Mouse (Mus musculus) heart, embryonic 16.5 days (tissue): ENCODE measurements around the gene Slc5a1. TPM values are rescaled to one million over a fixed set of nuclear protein-coding genes. Genes with fewer than 3 reads are reported as not detected.

Experiments
- ATAC-seq: fragments of 200-750 bp; cut with Nextera tagmentation; replicated peaks from 2 replicates; pipeline ENCODE4 v1.8.0; 2017; ENCODE audit warnings: moderate number of reproducible peaks; ENCODE audit not compliant: insufficient read depth, low FRiP score; ENCODE audit errors: extremely low read depth
- H3K27ac ChIP-seq: fragments of 300-500 bp; sonication (generic); 2 replicates; pipeline ENCODE4 v1.5.1; 2014; ENCODE audit warnings: mild to moderate bottlenecking, low read length, control low read depth, moderate library complexity
- H3K27me3 ChIP-seq: fragments of 300-500 bp; sonication (generic); 2 replicates; pipeline ENCODE4 v1.6.1; 2014; ENCODE audit warnings: low read length, mixed read lengths; ENCODE audit not compliant: control insufficient read depth, insufficient read depth
- H3K36me3 ChIP-seq: fragments of 300-500 bp; sonication (generic); 2 replicates; pipeline ENCODE4 v1.6.1; 2014; ENCODE audit not compliant: control insufficient read depth, insufficient read depth
- H3K4me1 ChIP-seq: fragments of 300-500 bp; sonication (generic); 2 replicates; pipeline ENCODE4 v1.6.1; 2014; ENCODE audit warnings: low read length, mixed read lengths; ENCODE audit not compliant: control insufficient read depth, insufficient read depth
- H3K4me2 ChIP-seq: fragments of 300-500 bp; sonication (generic); 2 replicates; pipeline ENCODE4 v1.6.1; 2014; ENCODE audit warnings: low read depth, mild to moderate bottlenecking, control low read depth, low read length
- H3K4me3 ChIP-seq: fragments of 300-500 bp; sonication (generic); 2 replicates; pipeline ENCODE4 v1.5.1; 2014; ENCODE audit warnings: mild to moderate bottlenecking, control low read depth, low read length
- H3K9ac ChIP-seq: fragments of 300-500 bp; sonication (generic); 2 replicates; pipeline ENCODE4 v1.6.1; 2014; ENCODE audit warnings: low read length, control low read depth
- H3K9me3 ChIP-seq: fragments of 300-500 bp; sonication (generic); replicated peaks from 2 replicates; pipeline ENCODE4 v1.6.1; 2016; ENCODE audit warnings: low read length; ENCODE audit not compliant: control insufficient read depth
- WGBS: fragments of 180-500 bp; shearing (Covaris S2); extraction: QIAGEN DNeasy Blood & Tissue Kit; methylation state at CpG from one replicate; pipeline ENCODE4 v1.1.7; 2014; 5-methylcytosine and 5-hydroxymethylcytosine counted together
- polyA plus RNA-seq: library from polyadenylated mRNA; unstranded; fragments of >200 nt; fragmentation: Nextera tagmentation; extraction: Ambion mirVana; gene quantifications from 2 replicates; pipeline ENCODE4 v1.2.1, GENCODE M21; 2015

Slc5a1 gene
- polyA plus RNA-seq, 1 experiment from 2014 or later: 0.80 TPM

DNA sequence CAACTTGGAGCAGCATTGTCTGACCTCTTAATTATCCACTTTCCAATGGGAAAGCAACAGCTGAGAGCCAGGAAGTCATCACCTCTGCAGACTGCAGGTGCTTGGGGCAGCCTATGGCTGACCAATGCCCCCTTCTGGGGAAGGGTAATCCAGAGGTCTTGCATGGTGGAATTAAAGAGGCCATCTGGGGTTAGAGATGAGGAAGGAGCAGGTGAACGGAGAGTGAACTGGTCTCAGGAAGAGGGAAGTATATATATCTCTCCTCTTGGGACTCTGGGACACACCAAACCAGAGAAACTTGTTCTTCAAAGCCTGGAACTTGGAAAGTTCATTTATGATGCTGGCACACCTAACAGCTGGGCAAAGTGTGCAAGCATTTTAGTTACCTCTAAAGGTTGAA lies 857 bp downstream of the Slc5a1 start:
- no peak for ATAC-seq
- Histone ChIP-seq H3K4me2 (no peak overlapping the region), H3K4me3 (no peak overlapping the region), H3K9ac (no peak overlapping the region), H3K9me3 (no peaks in the 10 kb centered on the region), H3K4me1 (no peaks in the 10 kb centered on the region), H3K36me3 (no peaks in the 10 kb centered on the region), H3K27ac (no peak overlapping the region), H3K27me3 (peaks cover 28% of the 10 kb centered on the region)
- 61% methylated on average over 1 of the region's 1 CpGs for WGBS

DNA sequence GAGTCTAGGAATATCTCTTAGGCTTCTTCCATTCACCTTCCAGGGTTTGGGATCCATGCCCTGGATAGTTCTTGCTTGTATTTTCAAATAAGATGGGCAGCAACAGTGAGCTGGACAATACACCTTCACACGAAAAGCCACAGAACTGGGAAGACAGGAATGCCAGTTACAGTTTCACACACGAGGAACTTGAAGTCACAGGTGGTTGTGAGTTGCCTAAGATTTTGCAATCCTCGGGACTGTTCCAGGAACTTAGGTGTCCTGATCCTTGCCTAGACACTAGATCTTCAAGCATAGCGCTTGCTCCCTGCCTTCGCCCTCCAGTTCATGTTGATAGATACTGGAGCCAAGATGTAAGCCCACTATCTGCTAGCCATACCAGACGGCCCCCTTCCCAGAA lies 1.6 kb downstream of the Slc5a1 start:
- Histone ChIP-seq H3K9ac (no peak overlapping the region), H3K27ac (no peak overlapping the region), H3K4me3 (no peak overlapping the region), H3K36me3 (no peaks in the 10 kb centered on the region), H3K4me2 (no peak overlapping the region), H3K9me3 (no peaks in the 10 kb centered on the region), H3K4me1 (no peaks in the 10 kb centered on the region), H3K27me3 (peaks cover 28% of the 10 kb centered on the region)
- no peak for ATAC-seq
- 67% methylated on average over 6 of the region's 6 CpGs for WGBS

DNA sequence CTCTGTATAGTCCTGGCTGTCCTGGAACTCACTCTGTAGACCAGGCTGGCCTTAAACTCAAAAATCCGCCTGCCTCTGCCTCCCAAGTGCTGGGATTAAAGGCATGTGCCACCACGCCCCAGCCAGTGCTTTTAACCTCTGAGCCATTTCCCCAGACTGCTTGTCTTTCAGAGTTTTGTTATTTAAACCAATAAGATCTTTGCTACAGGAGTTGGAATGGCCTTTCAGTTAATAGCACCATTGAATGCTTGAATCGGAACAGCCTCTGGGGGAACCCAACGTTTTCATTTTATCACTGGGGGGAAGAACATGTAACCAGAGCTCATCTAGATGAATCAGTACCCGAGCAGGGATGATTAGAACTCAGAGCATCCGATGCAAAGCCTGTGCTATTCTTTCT lies 3.0 kb downstream of the Slc5a1 start:
- Histone ChIP-seq H3K27ac (no peak overlapping the region), H3K4me1 (no peaks in the 10 kb centered on the region), H3K4me2 (no peak overlapping the region), H3K4me3 (no peak overlapping the region), H3K9ac (no peak overlapping the region), H3K9me3 (no peaks in the 10 kb centered on the region), H3K36me3 (no peaks in the 10 kb centered on the region), H3K27me3 (peaks cover 28% of the 10 kb centered on the region)
- no peak for ATAC-seq
- 61% methylated on average over 6 of the region's 6 CpGs for WGBS

DNA sequence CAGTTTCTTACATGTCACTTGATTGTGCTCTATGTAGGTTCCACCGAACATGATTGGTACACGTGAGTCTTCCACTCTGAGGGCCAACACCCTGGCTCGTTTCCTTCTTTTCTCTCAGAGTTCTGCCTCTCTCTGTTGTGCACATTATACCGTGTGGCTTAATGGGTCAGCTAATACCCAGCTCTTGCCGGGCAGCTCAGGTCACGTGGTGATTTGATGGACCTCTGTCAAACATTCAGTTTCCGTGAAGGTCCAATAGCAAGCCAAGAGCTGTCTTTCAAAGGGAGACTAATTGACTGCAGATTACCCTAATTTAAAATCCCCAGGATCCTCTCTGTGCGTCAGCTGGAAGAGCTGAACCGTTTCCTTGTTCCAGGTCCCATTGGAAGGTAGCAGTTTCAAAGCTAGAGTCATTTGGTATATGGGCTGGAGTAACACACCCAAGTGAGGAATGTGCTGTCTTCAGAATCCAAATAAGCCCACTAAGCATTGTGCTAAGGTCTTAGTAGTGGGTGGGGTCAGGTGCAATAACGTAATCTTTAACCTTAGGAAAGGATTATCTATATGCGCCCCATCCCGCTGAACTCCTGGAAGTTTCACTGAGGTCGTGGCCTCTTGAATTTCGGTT lies 3.9 kb downstream of the Slc5a1 start:
- no peak overlapping the region for H3K4me2 ChIP-seq
- no peak overlapping the region for H3K9ac ChIP-seq
- no peak overlapping the region for H3K27ac ChIP-seq
- no peaks in the 10 kb centered on the region for H3K9me3 ChIP-seq
- no peaks in the 10 kb centered on the region for H3K4me1 ChIP-seq
- no peaks in the 10 kb centered on the region for H3K36me3 ChIP-seq
- 79% methylated on average over 14 of the region's 14 CpGs for WGBS
- H3K4me3 ChIP-seq: no peak overlapping the region
- no peak for ATAC-seq
- peaks cover 24% of the 10 kb centered on the region for H3K27me3 ChIP-seq

DNA sequence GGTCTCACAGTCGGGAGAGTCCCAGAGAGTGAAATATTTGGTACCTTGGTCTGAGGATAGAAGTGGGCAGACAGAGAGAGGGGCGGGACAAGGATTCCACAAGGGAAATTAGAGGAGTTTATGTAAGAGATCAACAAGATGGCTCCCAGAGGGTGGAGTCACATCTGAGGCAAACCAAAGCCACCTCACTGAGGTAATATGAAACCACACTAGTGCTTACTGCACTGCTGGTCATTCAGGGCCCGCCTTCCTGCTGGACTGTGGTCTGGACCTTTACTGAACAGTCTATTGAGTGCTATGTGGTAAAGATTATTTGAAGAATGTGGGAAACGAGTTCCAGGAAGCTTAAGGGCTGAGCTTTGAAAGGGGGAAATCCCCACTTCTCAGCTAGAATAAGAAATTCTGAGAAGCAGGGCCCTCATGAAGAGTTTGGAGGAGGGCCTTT lies 17.9 kb downstream of the Slc5a1 start:
- H3K4me2 ChIP-seq: no peak overlapping the region
- H3K27ac ChIP-seq: no peak overlapping the region
- H3K9ac ChIP-seq: no peak overlapping the region
- H3K36me3 ChIP-seq: no peaks in the 10 kb centered on the region
- no peak for ATAC-seq
- no peaks in the 10 kb centered on the region; the same call in 1 of the 2 replicates for H3K9me3 ChIP-seq
- WGBS: 52% methylated on average over 4 of the region's 4 CpGs
- H3K4me1 ChIP-seq: no peaks in the 10 kb centered on the region
- H3K27me3 ChIP-seq: no peaks in the 10 kb centered on the region
- no peak overlapping the region for H3K4me3 ChIP-seq

- Histone ChIP-seq H3K4me1 (no peaks in the 10 kb centered on the region), H3K4me3 (no peak overlapping the region), H3K9ac (no peak overlapping the region), H3K4me2 (no peak overlapping the region), H3K27ac (no peak overlapping the region), H3K9me3 (no peaks in the 10 kb centered on the region; the same call in 1 of the 2 replicates), H3K27me3 (no peaks in the 10 kb centered on the region), H3K36me3 (no peaks in the 10 kb centered on the region)
- WGBS: 61% methylated on average over 3 of the region's 3 CpGs
- no peak for ATAC-seq
These were observed 19.6 kb downstream of the Slc5a1 start for GRCm38 (mm10) chr5:33123658-33124057.

DNA sequence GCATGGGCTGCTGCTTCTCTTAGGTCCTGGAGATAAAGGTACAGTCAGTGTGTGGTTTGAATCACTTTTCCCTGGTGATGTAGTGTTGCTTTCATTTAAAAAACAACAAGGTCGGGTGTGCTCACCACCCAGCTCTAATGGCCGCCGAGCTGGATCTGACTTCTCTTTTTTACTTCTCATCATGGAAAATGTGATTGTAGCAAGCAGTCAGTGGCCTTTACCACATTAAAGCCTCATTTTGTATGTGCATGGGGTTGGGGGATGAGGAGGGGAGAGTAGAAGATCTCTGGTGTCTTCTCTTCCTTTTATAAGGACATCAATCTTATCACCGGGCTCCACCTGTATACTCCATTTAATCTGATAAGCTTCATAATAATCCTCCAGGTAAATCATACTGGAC lies 21.3 kb downstream of the Slc5a1 start:
- H3K9ac ChIP-seq: no peak overlapping the region
- WGBS: 80% methylated on average over 4 of the region's 4 CpGs
- ATAC-seq: no peak

DNA sequence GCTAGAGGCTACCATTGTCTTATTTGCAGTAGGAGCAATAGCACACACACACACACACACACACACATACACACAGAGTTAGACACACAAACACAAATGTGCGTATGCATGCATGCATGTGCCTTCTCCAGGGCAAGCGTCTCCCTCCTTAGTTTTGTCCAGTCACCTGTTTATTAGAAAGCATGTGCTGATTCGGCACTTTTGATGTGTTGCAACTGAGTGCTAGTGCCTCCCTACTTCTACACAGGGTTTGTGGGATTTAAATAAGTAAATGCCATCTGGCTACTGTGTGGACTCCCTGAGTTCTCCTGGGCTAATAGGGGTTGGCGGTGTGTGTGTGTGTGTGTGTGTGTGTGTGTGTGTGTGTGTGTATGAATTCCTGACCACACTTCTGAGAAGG lies 30.1 kb downstream of the Slc5a1 start:
- H3K9ac ChIP-seq: no peak overlapping the region
- no peaks in the 10 kb centered on the region for H3K4me1 ChIP-seq
- H3K9me3 ChIP-seq: no peaks in the 10 kb centered on the region
- no peak overlapping the region for H3K27ac ChIP-seq
- 94% methylated on average over 4 of the region's 4 CpGs for WGBS
- H3K4me2 ChIP-seq: no peak overlapping the region
- no peak for ATAC-seq
- H3K36me3 ChIP-seq: no peaks in the 10 kb centered on the region
- no peaks in the 10 kb centered on the region for H3K27me3 ChIP-seq
- H3K4me3 ChIP-seq: no peak overlapping the region

More for the DNA sequence above, 21.3 kb downstream of the Slc5a1 start:
- Histone ChIP-seq H3K27ac (no peak overlapping the region), H3K4me2 (no peak overlapping the region), H3K27me3 (no peaks in the 10 kb centered on the region), H3K9me3 (no peaks in the 10 kb centered on the region), H3K36me3 (no peaks in the 10 kb centered on the region), H3K4me1 (no peaks in the 10 kb centered on the region), H3K4me3 (no peak overlapping the region)

GRCm38 (mm10) chr5:33135611-33136010 lies 31.6 kb downstream of the Slc5a1 start:
- WGBS: 79% methylated on average over 5 of the region's 5 CpGs
- no peak for ATAC-seq
- Histone ChIP-seq H3K4me1 (no peaks in the 10 kb centered on the region), H3K36me3 (no peaks in the 10 kb centered on the region), H3K4me2 (no peak overlapping the region), H3K27ac (no peak overlapping the region), H3K4me3 (no peak overlapping the region), H3K27me3 (no peaks in the 10 kb centered on the region), H3K9ac (no peak overlapping the region), H3K9me3 (no peaks in the 10 kb centered on the region)
